8 mouse cellular contexts compared by ENCODE assay signal in genomic region chr8:10574096-10574495, GRCm38 (mm10).
DNase-seq lines count a peak whose midpoint lies in the region; ATAC-seq and TF ChIP-seq lines count a peak whose summit lies in the region.

No protein-coding gene starts in this region.

- 20% methylated on average over 6 of the region's 6 CpGs for WGBS in kidney, embryonic 14.5 days
- WGBS in embryonic facial prominence, embryonic 14.5 days = 19% methylated on average over 6 of the region's 6 CpGs
- 16% methylated on average over 6 of the region's 6 CpGs for WGBS in liver, embryonic 14.5 days (ENCODE audit: insufficient replicate concordance)

- H3K4me3 ChIP-seq in kidney, embryonic 14.5 days (ENCODE audit: low read length) = no peak overlapping the region
- H3K4me3 ChIP-seq in embryonic facial prominence, embryonic 14.5 days (ENCODE audit: low read depth, low read length) = no peak overlapping the region
- H3K4me3 ChIP-seq in liver, embryonic 14.5 days (ENCODE audit: insufficient read depth in 1 of 2, low read depth in 2 of 2, low read length in 2 of 2) = no peak overlapping the region

- H3K27me3 ChIP-seq in kidney, embryonic 14.5 days (ENCODE audit: control insufficient read depth, insufficient read depth, low read length) = no peaks in the 10 kb centered on the region
- no peaks in the 10 kb centered on the region for H3K27me3 ChIP-seq in embryonic facial prominence, embryonic 14.5 days (replicated peaks; ENCODE audit: control insufficient read depth, insufficient read depth, low read length)
- no peaks in the 10 kb centered on the region for H3K27me3 ChIP-seq in liver, embryonic 14.5 days (ENCODE audit: control insufficient read depth, insufficient read depth, low read length)

- ATAC-seq in kidney, embryonic 14.5 days (ENCODE audit: low FRiP score, low TSS enrichment) = no peak
- no peak for ATAC-seq in embryonic facial prominence, embryonic 14.5 days (ENCODE audit: low read depth)
- ATAC-seq in liver, embryonic 14.5 days (ENCODE audit: insufficient read depth) = no peak

- peak; percentile 57 for DNase-seq in kidney, adult 11 months
- DNase-seq in adrenal gland, postnatal 36 days = peak; percentile 81 to 89
- DNase-seq in embryonic facial prominence, embryonic 14.5 days (ENCODE audit: low spot score) = peak; percentile 85
- DNase-seq in kidney, postnatal 10 days = peak; percentile 91
- DNase-seq in liver, embryonic 14.5 days (ENCODE audit: low read depth in 3 of 3, low spot score in 3 of 3) = peak; percentile 10 to 25 (median 13)
- DNase-seq in retina, postnatal 7 days (ENCODE audit: low read depth, low spot score) = peak; percentile 49
- DNase-seq in thymus, postnatal 4 days = peak; percentile 87

- TF ChIP-seq EP300 in liver, embryonic 14.5 days (IDR thresholded peaks at IDR 0.05; ENCODE audit: low read depth) = no peak

- no peaks in the 10 kb centered on the region for H3K9me3 ChIP-seq in kidney, embryonic 14.5 days (ENCODE audit: control insufficient read depth, low read length)
- no peaks in the 10 kb centered on the region for H3K9me3 ChIP-seq in embryonic facial prominence, embryonic 14.5 days (ENCODE audit: control insufficient read depth, low read length)
- no peaks in the 10 kb centered on the region for H3K9me3 ChIP-seq in liver, embryonic 14.5 days (ENCODE audit: control insufficient read depth, low read length)

- no peak overlapping the region for H3K27ac ChIP-seq in kidney, embryonic 14.5 days (ENCODE audit: low read depth, low read length)
- no peak overlapping the region for H3K27ac ChIP-seq in embryonic facial prominence, embryonic 14.5 days (replicated peaks; ENCODE audit: low read depth, low read length)
- no peak overlapping the region for H3K27ac ChIP-seq in liver, embryonic 14.5 days

- no peak overlapping the region for H3K9ac ChIP-seq in kidney, embryonic 14.5 days (ENCODE audit: low read depth, low read length)
- H3K9ac ChIP-seq in embryonic facial prominence, embryonic 14.5 days (ENCODE audit: low read depth, low read length) = no peak overlapping the region
- no peak overlapping the region for H3K9ac ChIP-seq in liver, embryonic 14.5 days (replicated peaks)

- no peaks in the 10 kb centered on the region for H3K36me3 ChIP-seq in kidney, embryonic 14.5 days (ENCODE audit: control insufficient read depth, insufficient read depth, low read length)
- no peaks in the 10 kb centered on the region for H3K36me3 ChIP-seq in embryonic facial prominence, embryonic 14.5 days (ENCODE audit: control insufficient read depth, insufficient read depth, low read length)
- no peaks in the 10 kb centered on the region for H3K36me3 ChIP-seq in liver, embryonic 14.5 days (replicated peaks; ENCODE audit: control insufficient read depth, insufficient read depth, low read depth)

- peak; percentile 79 for TF ChIP-seq CTCF in liver, embryonic 14.5 days (IDR thresholded peaks at IDR 0.05; ENCODE audit: low read depth)

- no peaks in the 10 kb centered on the region for H3K4me1 ChIP-seq in kidney, embryonic 14.5 days (ENCODE audit: control insufficient read depth, insufficient read depth, low read length)
- H3K4me1 ChIP-seq in embryonic facial prominence, embryonic 14.5 days (ENCODE audit: control insufficient read depth, insufficient read depth, low read length) = no peaks in the 10 kb centered on the region
- no peaks in the 10 kb centered on the region for H3K4me1 ChIP-seq in liver, embryonic 14.5 days (replicated peaks; ENCODE audit: control insufficient read depth in 2 of 2, insufficient read depth in 2 of 2, low read length in 1 of 2)

- no peak overlapping the region for H3K4me2 ChIP-seq in kidney, embryonic 14.5 days (replicated peaks; ENCODE audit: low read depth, low read length)
- H3K4me2 ChIP-seq in embryonic facial prominence, embryonic 14.5 days (ENCODE audit: low read depth, low read length) = no peak overlapping the region
- H3K4me2 ChIP-seq in liver, embryonic 14.5 days (ENCODE audit: low read depth) = no peak overlapping the region

Comparison
In these comparisons a context has a peak if more than half of its experiments do, and no peak if none do; other contexts are left out.
1. DNase-seq: peak in every context shown above with its lines; median percentile 91 in kidney, postnatal 10 days; 87 in thymus, postnatal 4 days; 85 in adrenal gland, postnatal 36 days; 85 in embryonic facial prominence, embryonic 14.5 days; 57 in kidney, adult 11 months; 49 in retina, postnatal 7 days; 13 in liver, embryonic 14.5 days.